Mouse (Mus musculus) brain, embryonic 18.5 days (tissue): ENCODE measurements around the gene Rem1.
A peak's percentile ranks its signal among the peaks of the same experiment; 100 is the strongest.
"Not testable (repeated sequence)": the region's sequence is repeated elsewhere in the genome, so short reads cannot be mapped to it uniquely, and the experiment has no call there.

ENCODE experiments used
- DNase-seq: peaks from one replicate; pipeline ENCODE4 v3.0.0-alpha.2; 2012; ENCODE audit warnings: low read depth, low spot score

Rem1 gene

GRCm38 (mm10) chr2:152628066-152628465 lies 1.3 kb downstream of the Rem1 start:
- DNase-seq, result no peak

GRCm38 (mm10) chr2:152629239-152629638 lies 2.5 kb downstream of the Rem1 start:
- no peak for DNase-seq

GRCm38 (mm10) chr2:152629904-152630303 lies 3.2 kb downstream of the Rem1 start:
- no peak for DNase-seq

- DNase-seq, result no peak
Measured at GRCm38 (mm10) chr2:152633334-152633733, 6.6 kb downstream of the Rem1 start.

- no peak for DNase-seq
Measured at GRCm38 (mm10) chr2:152634311-152634710, 7.6 kb downstream of the Rem1 start.

- no peak for DNase-seq
Measured at GRCm38 (mm10) chr2:152636246-152637005, 9.7 kb downstream of the Rem1 start.

GRCm38 (mm10) chr2:152637006-152637322 lies 10.2 kb downstream of the Rem1 start:
- no peak for DNase-seq

GRCm38 (mm10) chr2:152637381-152637780 lies 10.6 kb downstream of the Rem1 start:
- no peak for DNase-seq

- DNase-seq, result no peak
Measured at GRCm38 (mm10) chr2:152638865-152639264, 12.1 kb downstream of the Rem1 start.

- no peak for DNase-seq
Measured at GRCm38 (mm10) chr2:152639406-152640113, 12.8 kb downstream of the Rem1 start.

GRCm38 (mm10) chr2:152652901-152653620 lies 26.3 kb downstream of the Rem1 start:
- no peak for DNase-seq

- peak; percentile 83 for DNase-seq
Measured at GRCm38 (mm10) chr2:152653874-152654715, 27.3 kb downstream of the Rem1 start.

GRCm38 (mm10) chr2:152657398-152657797 lies 30.6 kb downstream of the Rem1 start:
- DNase-seq, result no peak

GRCm38 (mm10) chr2:152661163-152661562 lies 34.4 kb downstream of the Rem1 start:
- no peak for DNase-seq

GRCm38 (mm10) chr2:152666191-152666590 lies 39.4 kb downstream of the Rem1 start:
- DNase-seq, result not testable (repeated sequence)

- DNase-seq, result peak; percentile 84
Measured at GRCm38 (mm10) chr2:152669256-152669638, 42.5 kb downstream of the Rem1 start, which contains the start of gene H13. Gene H13, plus strand, starts transcription at chr2:152669461.

GRCm38 (mm10) chr2:152669639-152670484 lies 43.1 kb downstream of the Rem1 start:
- DNase-seq, result no peak

GRCm38 (mm10) chr2:152670983-152671641 lies 44.4 kb downstream of the Rem1 start:
- DNase-seq, result no peak

GRCm38 (mm10) chr2:152671642-152671999 lies 44.9 kb downstream of the Rem1 start:
- peak; percentile 18 for DNase-seq

GRCm38 (mm10) chr2:152672166-152672565 lies 45.4 kb downstream of the Rem1 start:
- no peak for DNase-seq
